Mouse (Mus musculus) midbrain, embryonic 11.5 days (tissue): ENCODE data around the gene Litaf. TPM values are rescaled to one million over a fixed set of nuclear protein-coding genes. Genes with fewer than 3 reads are reported as not detected.

Source experiments
- ATAC-seq: fragments of 200-750 bp; cut with Nextera tagmentation; 2 replicates; pipeline ENCODE4 v1.8.0; 2017; ENCODE audit warnings: moderate TSS enrichment, moderate library complexity; ENCODE audit not compliant: low FRiP score
- DNase-seq: peaks from one replicate; pipeline ENCODE4 v3.0.0; 2015; ENCODE audit warnings: low spot score; ENCODE audit errors: missing footprints
- H3K27ac ChIP-seq: fragments of 300-500 bp; sonication (generic); 2 replicates; pipeline ENCODE4 v1.5.1; 2014; ENCODE audit warnings: low read depth, low read length
- H3K27me3 ChIP-seq: fragments of 300-500 bp; sonication (generic); 2 replicates; pipeline ENCODE4 v1.6.1; 2014; ENCODE audit warnings: mild to moderate bottlenecking, low read length, moderate library complexity, mixed read lengths; ENCODE audit not compliant: control insufficient read depth, insufficient read depth
- H3K36me3 ChIP-seq: fragments of 300-500 bp; sonication (generic); 2 replicates; pipeline ENCODE4 v1.6.1; 2014; ENCODE audit warnings: mild to moderate bottlenecking, low read length, moderate library complexity, mixed read lengths; ENCODE audit not compliant: control insufficient read depth, insufficient read depth
- H3K4me1 ChIP-seq: fragments of 300-500 bp; sonication (generic); 2 replicates; pipeline ENCODE4 v1.6.1; 2014; ENCODE audit warnings: low read length; ENCODE audit not compliant: control insufficient read depth, insufficient read depth
- H3K4me2 ChIP-seq: fragments of 300-500 bp; sonication (generic); 2 replicates; pipeline ENCODE4 v1.6.1; 2014; ENCODE audit warnings: mild to moderate bottlenecking, moderate library complexity
- H3K4me3 ChIP-seq: fragments of 300-500 bp; sonication (generic); 2 replicates; pipeline ENCODE4 v1.5.1; 2014; ENCODE audit warnings: low read depth, low read length
- H3K9ac ChIP-seq: fragments of 300-500 bp; sonication (generic); 2 replicates; pipeline ENCODE4 v1.6.1; 2014; ENCODE audit warnings: low read length
- H3K9me3 ChIP-seq: fragments of 300-500 bp; sonication (generic); 2 replicates; pipeline ENCODE4 v1.6.1; 2016; ENCODE audit warnings: low read length; ENCODE audit not compliant: control insufficient read depth
- WGBS: fragments of 180-500 bp; shearing (Covaris S2); extraction: QIAGEN DNeasy Blood & Tissue Kit; methylation state at CpG from one replicate; pipeline ENCODE4 v1.1.7; 2014; 5-methylcytosine and 5-hydroxymethylcytosine counted together
- polyA plus RNA-seq: library from polyadenylated mRNA; unstranded; fragments of >200 nt; fragmentation: Nextera tagmentation; extraction: Ambion mirVana; gene quantifications from 2 replicates; pipeline ENCODE4 v1.2.1, GENCODE M21; 2014

Gene Litaf
- polyA plus RNA-seq, 1 experiment from 2014 or later: 61.8 TPM

- ATAC-seq (no peak), DNase-seq (peak; percentile 6)
- Histone ChIP-seq H3K4me1 (peaks cover 6% of the 10 kb centered on the region), H3K9me3 (no peaks in the 10 kb centered on the region), H3K9ac (no peak overlapping the region), H3K27ac (no peak overlapping the region), H3K4me3 (no peak overlapping the region), H3K27me3 (no peaks in the 10 kb centered on the region), H3K36me3 (no peaks in the 10 kb centered on the region), H3K4me2 (no peak overlapping the region)
- 90% methylated on average over 4 of the region's 4 CpGs for WGBS
Measured at GRCm38 (mm10) chr16:11010270-11010669, 55.7 kb downstream of the Litaf start.

- no peaks in the 10 kb centered on the region for H3K27me3 ChIP-seq
- DNase-seq (peak; percentile 95), ATAC-seq (peak; percentile 82)
- no peak overlapping the region; the same call in 1 of the 2 replicates for H3K4me2 ChIP-seq
- H3K9ac ChIP-seq: peak overlapping the region; percentile 14
- H3K9me3 ChIP-seq: no peaks in the 10 kb centered on the region; the same call in 1 of the 2 replicates
- peaks cover 6% of the 10 kb centered on the region for H3K4me1 ChIP-seq
- H3K36me3 ChIP-seq: no peaks in the 10 kb centered on the region
- peak overlapping the region; percentile 71 for H3K27ac ChIP-seq
- WGBS: 42% methylated on average over 15 of the region's 15 CpGs
- H3K4me3 ChIP-seq: no peak overlapping the region
Measured at GRCm38 (mm10) chr16:11008162-11008991, 57.6 kb downstream of the Litaf start.

GRCm38 (mm10) chr16:11006100-11006499 is 59.9 kb downstream of the Litaf start:
- ATAC-seq (no peak), DNase-seq (peak; percentile 81)
- Histone ChIP-seq H3K36me3 (no peaks in the 10 kb centered on the region), H3K27ac (peak overlapping the region; percentile 44), H3K4me2 (no peak overlapping the region), H3K9me3 (no peaks in the 10 kb centered on the region; the same call in 1 of the 2 replicates), H3K9ac (no peak overlapping the region), H3K27me3 (no peaks in the 10 kb centered on the region), H3K4me1 (peaks cover 6% of the 10 kb centered on the region), H3K4me3 (no peak overlapping the region)
- WGBS: 73% methylated on average over 6 of the region's 6 CpGs

GRCm38 (mm10) chr16:11001703-11002659 is 64.0 kb downstream of the Litaf start:
- Histone ChIP-seq H3K27ac (no peak overlapping the region), H3K4me1 (no peaks in the 10 kb centered on the region), H3K4me2 (no peak overlapping the region), H3K27me3 (no peaks in the 10 kb centered on the region), H3K4me3 (no peak overlapping the region), H3K9me3 (no peaks in the 10 kb centered on the region; the same call in 1 of the 2 replicates), H3K9ac (no peak overlapping the region), H3K36me3 (no peaks in the 10 kb centered on the region)
- 91% methylated on average over 7 of the region's 7 CpGs for WGBS
- no peak for ATAC-seq
- DNase-seq: no peak

GRCm38 (mm10) chr16:10999809-11000208 is 66.1 kb downstream of the Litaf start:
- no peak for DNase-seq
- WGBS: 76% methylated on average over 3 of the region's 3 CpGs
- H3K4me2 ChIP-seq: no peak overlapping the region
- no peak overlapping the region for H3K9ac ChIP-seq
- H3K27ac ChIP-seq: no peak overlapping the region
- no peaks in the 10 kb centered on the region; the same call in 1 of the 2 replicates for H3K9me3 ChIP-seq
- ATAC-seq: no peak
- H3K4me3 ChIP-seq: no peak overlapping the region
- no peaks in the 10 kb centered on the region for H3K4me1 ChIP-seq
- no peaks in the 10 kb centered on the region for H3K27me3 ChIP-seq
- no peaks in the 10 kb centered on the region for H3K36me3 ChIP-seq

GRCm38 (mm10) chr16:10998224-10998623 is 67.7 kb downstream of the Litaf start:
- 0 out of 2 replicates have a peak, but pooled peaks cover 2% of the 10 kb centered on the region for H3K4me1 ChIP-seq
- no peak for DNase-seq
- no peaks in the 10 kb centered on the region for H3K36me3 ChIP-seq
- H3K27me3 ChIP-seq: no peaks in the 10 kb centered on the region
- no peak overlapping the region for H3K9ac ChIP-seq
- H3K9me3 ChIP-seq: no peaks in the 10 kb centered on the region
- H3K4me2 ChIP-seq: no peak overlapping the region
- H3K4me3 ChIP-seq: no peak overlapping the region
- WGBS: 77% methylated on average over 9 of the region's 9 CpGs
- no peak overlapping the region for H3K27ac ChIP-seq
- ATAC-seq: no peak

GRCm38 (mm10) chr16:10996576-10996975 is 69.4 kb downstream of the Litaf start:
- H3K9me3 ChIP-seq: no peaks in the 10 kb centered on the region
- 0 out of 2 replicates have a peak, but pooled peaks cover 2% of the 10 kb centered on the region for H3K4me1 ChIP-seq
- ATAC-seq (no peak), DNase-seq (no peak)
- no peak overlapping the region for H3K4me3 ChIP-seq
- H3K4me2 ChIP-seq: no peak overlapping the region
- no peak overlapping the region for H3K9ac ChIP-seq
- no peaks in the 10 kb centered on the region for H3K27me3 ChIP-seq
- H3K36me3 ChIP-seq: no peaks in the 10 kb centered on the region
- 84% methylated on average over 4 of the region's 4 CpGs for WGBS
- no peak overlapping the region for H3K27ac ChIP-seq

- Histone ChIP-seq H3K4me1 (0 out of 2 replicates have a peak, but pooled peaks cover 2% of the 10 kb centered on the region), H3K27ac (peak overlapping the region; percentile 40; the same call in 1 of the 2 replicates), H3K9ac (peak overlapping the region; percentile 83), H3K9me3 (peaks cover 9% of the 10 kb centered on the region; the same call in 1 of the 2 replicates), H3K27me3 (no peaks in the 10 kb centered on the region), H3K4me2 (peak overlapping the region; percentile 88), H3K36me3 (0 out of 2 replicates have a peak, but pooled peaks cover 2% of the 10 kb centered on the region), H3K4me3 (peak overlapping the region; percentile 71)
- DNase-seq (peak; percentile 99), ATAC-seq (peak; percentile 95)
- 8% methylated on average over 35 of the region's 35 CpGs for WGBS
Measured at GRCm38 (mm10) chr16:10993032-10993744, 72.8 kb downstream of the Litaf start.
